Comparison of ENCODE assay signal across 9 mouse cellular contexts in genomic region chr3:101653446-101653845, GRCm38 (mm10). TPM values are rescaled to one million over a fixed set of nuclear protein-coding genes. Genes with fewer than 3 reads are reported as not detected.
DNase-seq lines count a peak whose midpoint lies in the region; ATAC-seq and TF ChIP-seq lines count a peak whose summit lies in the region.
"Had no signal": no experiment of that assay in that cellular context is flagged by ENCODE, and none has a peak within 500 bp of the region (broad histone marks: within the 10 kb centered on the region; RNA-seq: fewer than 3 reads in every experiment).

No protein-coding gene starts in this region.

- H3K36me3 ChIP-seq in hindbrain, postnatal 0 days (ENCODE audit: insufficient read depth, low read length), result no peaks in the 10 kb centered on the region
- H3K36me3 ChIP-seq: embryonic facial prominence, embryonic 12.5 days; liver, embryonic 12.5 days had no signal

- ATAC-seq in cerebellum, adult (ENCODE audit: insufficient number of reproducible peaks, low FRiP score, low TSS enrichment), result peak; percentile 83
- 0 out of 2 replicates have a peak, but pooled peaks have one; percentile 41 for ATAC-seq in hindbrain, postnatal 0 days
- no peak for ATAC-seq in CD4-positive, CD25-positive, alpha-beta regulatory T cell, adult 4 months
- ATAC-seq: liver, embryonic 12.5 days had no signal

- H3K27ac ChIP-seq in hindbrain, postnatal 0 days, result peak overlapping the region; percentile 51
- H3K27ac ChIP-seq: embryonic facial prominence, embryonic 12.5 days; liver, embryonic 12.5 days had no signal

- H3K9ac ChIP-seq in hindbrain, postnatal 0 days (replicated peaks; ENCODE audit: low read length), result no peak overlapping the region
- H3K9ac ChIP-seq: embryonic facial prominence, embryonic 12.5 days; liver, embryonic 12.5 days had no signal

- peaks cover 6% of the 10 kb centered on the region; the same call in 1 of the 2 replicates for H3K4me1 ChIP-seq in hindbrain, postnatal 0 days (ENCODE audit: insufficient read depth, low read length)
- H3K4me1 ChIP-seq: embryonic facial prominence, embryonic 12.5 days; liver, embryonic 12.5 days had no signal

- DNase-seq in brain, adult 2 months (ENCODE audit: low read depth, low spot score), result peak; percentile 89
- DNase-seq in hindbrain, postnatal 0 days (ENCODE audit: low spot score), result peak; percentile 43
- DNase-seq in left cerebral cortex, postnatal 4 days, result peak; percentile 61
- no peak for DNase-seq in adrenal gland, postnatal 4 days (ENCODE audit: low spot score in 2 of 2)
- DNase-seq in kidney, adult 11 months, result no peak

- WGBS in hindbrain, postnatal 0 days, result 31% methylated on average over 7 of the region's 7 CpGs

- no peak overlapping the region for H3K4me3 ChIP-seq in hindbrain, postnatal 0 days (ENCODE audit: low read length)
- H3K4me3 ChIP-seq: embryonic facial prominence, embryonic 12.5 days; liver, embryonic 12.5 days had no signal

- no peaks in the 10 kb centered on the region for H3K9me3 ChIP-seq in hindbrain, postnatal 0 days (ENCODE audit: low read length)
- H3K9me3 ChIP-seq: embryonic facial prominence, embryonic 12.5 days; liver, embryonic 12.5 days had no signal

- H3K4me2 ChIP-seq in hindbrain, postnatal 0 days (ENCODE audit: low read depth, low read length), result no peak overlapping the region
- H3K4me2 ChIP-seq: embryonic facial prominence, embryonic 12.5 days; liver, embryonic 12.5 days had no signal

- intact Hi-C loops in left cerebral cortex, postnatal 4 days (cut with DNase I), result no loop called here

- H3K27me3 ChIP-seq in hindbrain, postnatal 0 days (ENCODE audit: insufficient read depth, low read length), result no peaks in the 10 kb centered on the region
- H3K27me3 ChIP-seq: embryonic facial prominence, embryonic 12.5 days; liver, embryonic 12.5 days had no signal

- no peak for TF ChIP-seq CTCF in hindbrain, postnatal 0 days (IDR thresholded peaks at IDR 0.05; ENCODE audit: low read depth)

RNA-seq across cellular contexts. Expression of gene Atp1a1, which starts 49.0 kb away (rescaled TPM):
- total RNA-seq in hindbrain, postnatal 0 days (2014; rRNA removed), result 244 and 264 TPM in 2 replicates
- 66.3 and 66.4 TPM in 2 replicates for polyA plus RNA-seq in hindbrain, postnatal 0 days (2015; fragmentation: Nextera tagmentation; extraction: Ambion mirVana)
- total RNA-seq in left cerebral cortex, postnatal 4 days (2021), result 100 to 1,000 TPM; 205 to 223 TPM
- total RNA-seq in adrenal gland, postnatal 4 days (2021), result 100 to 1,000 TPM; 675 to 838 TPM
- 1 to 10 TPM; 8.7 to 9.2 TPM for polyA plus RNA-seq in CD4-positive, CD25-positive, alpha-beta regulatory T cell, adult 4 months (2017; shearing (Covaris generic))

Comparison
In these comparisons a context has a peak if more than half of its experiments do, and no peak if none do; other contexts are left out.
1. DNase-seq: peak in brain, adult 2 months (single experiment), hindbrain, postnatal 0 days (single experiment) and left cerebral cortex, postnatal 4 days (single experiment); none in adrenal gland, postnatal 4 days (0 of 2) and kidney, adult 11 months (single experiment).